Mouse (Mus musculus): ENCODE measurements around the gene Rac2. TPM values are rescaled to one million over a fixed set of nuclear protein-coding genes. Genes with fewer than 3 reads are reported as not detected.

Rac2 gene
- total RNA-seq, 1 experiment: 2.9 TPM

- no peak for DNase-seq (ENCODE audit: low read depth, low spot score)
- Histone ChIP-seq H3K4me3 (ENCODE audit: insufficient read depth in 1 of 2, low read depth in 1 of 2, low read length in 2 of 2, poor library complexity in 1 of 2, severe bottlenecking in 1 of 2) (no peak overlapping the region), H3K9ac (ENCODE audit: insufficient read depth, low read depth, low read length, poor library complexity, severe bottlenecking) (no peak overlapping the region), H3K36me3 (ENCODE audit: control insufficient read depth, insufficient read depth, low read length, poor library complexity, severe bottlenecking) (no peaks in the 10 kb centered on the region), H3K4me1 (ENCODE audit: control insufficient read depth in 2 of 2, insufficient read depth in 2 of 2, low read length in 2 of 2, poor library complexity in 1 of 2) (peaks cover 0 to 12% of the 10 kb centered on the region in 2 experiments; a peak in 1 of 4 replicates), H3K9me3 (ENCODE audit: control insufficient read depth, insufficient read depth, low read depth, low read length) (no peaks in the 10 kb centered on the region), H3K27ac (ENCODE audit: insufficient read depth, low read depth, low read length, poor library complexity, severe bottlenecking) (no peak overlapping the region)
- TF ChIP-seq HCFC1 (IDR thresholded peaks at IDR 0.05; ENCODE audit: borderline replicate concordance, insufficient read depth, low read length) (no peak), ZNF384 (IDR thresholded peaks at IDR 0.05; ENCODE audit: low read depth, low read length) (no peak), CHD2 (IDR thresholded peaks at IDR 0.05; ENCODE audit: low read depth, low read length) (no peak), ZC3H11A (IDR thresholded peaks at IDR 0.05; ENCODE audit: borderline replicate concordance, low read depth, low read length) (no peak), MAFK (IDR thresholded peaks at IDR 0.05; ENCODE audit: insufficient read depth, low read depth, low read length) (no peak)
- in situ Hi-C loops (cut with MboI; ENCODE audit: low sequenced_read_pairs in 2 of 2, unreplicated experiment in 2 of 2): no loop called here
These were observed 39.8 kb downstream of the Rac2 start for GRCm38 (mm10) chr15:78532566-78533345.

DNA sequence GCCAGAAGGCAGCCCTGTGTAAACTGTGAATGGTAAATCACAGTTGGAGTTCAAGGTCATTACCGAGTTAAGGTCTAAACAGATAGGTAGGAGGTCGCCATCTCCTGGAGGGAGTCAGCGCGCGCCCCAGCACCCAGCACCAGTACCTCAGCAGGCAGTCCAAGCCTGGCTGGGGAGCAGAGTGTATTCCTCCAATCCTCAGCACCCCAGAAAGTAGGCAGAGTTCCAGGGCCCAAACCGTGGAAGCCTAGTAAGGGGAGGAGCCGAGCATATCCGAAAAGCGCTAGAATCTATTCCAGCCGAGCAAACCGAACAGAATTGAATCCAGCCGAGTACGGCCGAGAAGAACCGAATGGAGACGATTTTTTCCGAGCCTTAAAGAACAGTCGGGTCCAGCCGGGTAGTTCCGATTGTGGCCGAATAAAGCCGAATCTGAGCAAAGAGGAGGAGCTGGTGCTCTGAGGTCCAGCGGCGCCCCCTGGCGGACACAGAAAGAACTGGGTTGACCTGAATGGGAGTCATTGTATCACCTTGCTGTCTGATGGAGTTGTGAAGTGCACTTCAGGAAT is 40.6 kb downstream of the Rac2 start:
- TF ChIP-seq ZNF384 (IDR thresholded peaks at IDR 0.05; ENCODE audit: low read depth, low read length) (no peak), MAFK (IDR thresholded peaks at IDR 0.05; ENCODE audit: insufficient read depth, low read depth, low read length) (no peak), ZC3H11A (IDR thresholded peaks at IDR 0.05; ENCODE audit: borderline replicate concordance, low read depth, low read length) (0 out of 2 replicates have a peak, but pooled peaks have one; percentile 27)
- no peak overlapping the region for H3K27ac ChIP-seq (ENCODE audit: insufficient read depth, low read depth, low read length, poor library complexity, severe bottlenecking)
- H3K4me3 ChIP-seq (ENCODE audit: insufficient read depth in 1 of 2, low read depth in 1 of 2, low read length in 2 of 2, poor library complexity in 1 of 2, severe bottlenecking in 1 of 2): peak overlapping the region; percentile 44 to 52
- H3K36me3 ChIP-seq (ENCODE audit: control insufficient read depth, insufficient read depth, low read length, poor library complexity, severe bottlenecking): no peaks in the 10 kb centered on the region
- H3K4me1 ChIP-seq (ENCODE audit: control insufficient read depth in 2 of 2, insufficient read depth in 2 of 2, low read length in 2 of 2, poor library complexity in 1 of 2): peaks cover 0 to 12% of the 10 kb centered on the region in 2 experiments; a peak in 1 of 4 replicates
- in situ Hi-C loops (cut with MboI; ENCODE audit: low sequenced_read_pairs in 2 of 2, unreplicated experiment in 2 of 2): no loop called here
- peak; percentile 91 for DNase-seq (ENCODE audit: low read depth, low spot score)
- no peaks in the 10 kb centered on the region for H3K9me3 ChIP-seq (ENCODE audit: control insufficient read depth, insufficient read depth, low read depth, low read length)
- H3K9ac ChIP-seq (ENCODE audit: insufficient read depth, low read depth, low read length, poor library complexity, severe bottlenecking): 0 out of 2 replicates have a peak overlapping the region, but pooled peaks have one; percentile 35

GRCm38 (mm10) chr15:78531451-78531720 is 41.2 kb downstream of the Rac2 start:
- peaks cover 0 to 10% of the 10 kb centered on the region in 2 experiments; a peak in 1 of 4 replicates for H3K4me1 ChIP-seq (ENCODE audit: control insufficient read depth in 2 of 2, insufficient read depth in 2 of 2, low read length in 2 of 2, poor library complexity in 1 of 2)
- H3K9me3 ChIP-seq (ENCODE audit: control insufficient read depth, insufficient read depth, low read depth, low read length): no peaks in the 10 kb centered on the region
- no peaks in the 10 kb centered on the region for H3K36me3 ChIP-seq (ENCODE audit: control insufficient read depth, insufficient read depth, low read length, poor library complexity, severe bottlenecking)
- no peak overlapping the region for H3K9ac ChIP-seq (ENCODE audit: insufficient read depth, low read depth, low read length, poor library complexity, severe bottlenecking)
- TF ChIP-seq ZC3H11A (IDR thresholded peaks at IDR 0.05; ENCODE audit: borderline replicate concordance, low read depth, low read length): no peak
- TF ChIP-seq MAFK (IDR thresholded peaks at IDR 0.05; ENCODE audit: insufficient read depth, low read depth, low read length): no peak
- TF ChIP-seq ZNF384 (IDR thresholded peaks at IDR 0.05; ENCODE audit: low read depth, low read length): no peak
- no peak for TF ChIP-seq HCFC1 (IDR thresholded peaks at IDR 0.05; ENCODE audit: borderline replicate concordance, insufficient read depth, low read length)
- TF ChIP-seq CHD2 (IDR thresholded peaks at IDR 0.05; ENCODE audit: low read depth, low read length): no peak
- in situ Hi-C loops (cut with MboI; ENCODE audit: low sequenced_read_pairs in 2 of 2, unreplicated experiment in 2 of 2): no loop called here
- no peak overlapping the region for H3K27ac ChIP-seq (ENCODE audit: insufficient read depth, low read depth, low read length, poor library complexity, severe bottlenecking)
- H3K4me3 ChIP-seq (ENCODE audit: insufficient read depth in 1 of 2, low read depth in 1 of 2, low read length in 2 of 2, poor library complexity in 1 of 2, severe bottlenecking in 1 of 2): 0 out of 4 replicates have a peak overlapping the region, but pooled peaks of 1 of the 2 experiments have one; percentile 5
- DNase-seq (ENCODE audit: low read depth, low spot score): no peak

- in situ Hi-C loops (cut with MboI; ENCODE audit: low sequenced_read_pairs in 2 of 2, unreplicated experiment in 2 of 2): no loop called here
- Histone ChIP-seq H3K9me3 (ENCODE audit: control insufficient read depth, insufficient read depth, low read depth, low read length) (no peaks in the 10 kb centered on the region), H3K9ac (ENCODE audit: insufficient read depth, low read depth, low read length, poor library complexity, severe bottlenecking) (0 out of 2 replicates have a peak within 1 kb of the TSS, but pooled peaks have one; percentile 35), H3K4me3 (ENCODE audit: insufficient read depth in 1 of 2, low read depth in 1 of 2, low read length in 2 of 2, poor library complexity in 1 of 2, severe bottlenecking in 1 of 2) (peak within 1 kb of the TSS; percentile 44 to 52), H3K27ac (ENCODE audit: insufficient read depth, low read depth, low read length, poor library complexity, severe bottlenecking) (no peak within 1 kb of the TSS), H3K36me3 (ENCODE audit: control insufficient read depth, insufficient read depth, low read length, poor library complexity, severe bottlenecking) (no peaks in the 10 kb centered on the region), H3K4me1 (ENCODE audit: control insufficient read depth in 2 of 2, insufficient read depth in 2 of 2, low read length in 2 of 2, poor library complexity in 1 of 2) (peaks cover 0 to 7% of the 10 kb centered on the region in 2 experiments; a peak in 1 of 4 replicates)
- TF ChIP-seq CHD2 (IDR thresholded peaks at IDR 0.05; ENCODE audit: low read depth, low read length) (no peak), ZC3H11A (IDR thresholded peaks at IDR 0.05; ENCODE audit: borderline replicate concordance, low read depth, low read length) (no peak), HCFC1 (IDR thresholded peaks at IDR 0.05; ENCODE audit: borderline replicate concordance, insufficient read depth, low read length) (no peak), ZNF384 (IDR thresholded peaks at IDR 0.05; ENCODE audit: low read depth, low read length) (no peak), MAFK (IDR thresholded peaks at IDR 0.05; ENCODE audit: insufficient read depth, low read depth, low read length) (no peak)
- no peak for DNase-seq (ENCODE audit: low read depth, low spot score)
These were observed 41.7 kb downstream of the Rac2 start, which contains the start of gene C1qtnf6 for GRCm38 (mm10) chr15:78530671-78531450. TSS of gene C1qtnf6 (minus strand) at chr15:78531416.
